11 mouse cellular contexts compared by ENCODE assay signal in genomic region chr3:105585734-105586159, GRCm38 (mm10).
DNase-seq lines count a peak whose midpoint lies in the region; ATAC-seq lines count a peak whose summit lies in the region.
"Had no signal": no experiment of that assay in that cellular context is flagged by ENCODE, and none has a peak within 500 bp of the region (broad histone marks: within the 10 kb centered on the region; RNA-seq: fewer than 3 reads in every experiment).

No protein-coding gene starts in this region.

- DNase-seq in kidney, postnatal 14 days = peak; percentile 17
- DNase-seq in kidney, postnatal 25 days = no peak
- peak; percentile 11 for DNase-seq in embryonic facial prominence, embryonic 10.5 days (ENCODE audit: low spot score)
- peak; percentile 66 for DNase-seq in forebrain, embryonic 14.5 days (ENCODE audit: low spot score)
- DNase-seq in midbrain, embryonic 11.5 days (ENCODE audit: low spot score, missing footprints) = no peak
- DNase-seq in spleen, postnatal 10 days (ENCODE audit: low spot score in 2 of 2) = no peak
- DNase-seq in spleen, adult 18-20 months = no peak
- no peak for DNase-seq in layer of hippocampus, adult 9-11 months

- H3K4me3 ChIP-seq in embryonic facial prominence, embryonic 10.5 days = no peak overlapping the region
- H3K4me3 ChIP-seq in forebrain, embryonic 14.5 days (ENCODE audit: low read depth, low read length) = no peak overlapping the region
- H3K4me3 ChIP-seq in midbrain, embryonic 11.5 days (ENCODE audit: low read depth, low read length) = no peak overlapping the region
- H3K4me3 ChIP-seq: liver, embryonic 12.5 days; megakaryocyte, embryonic 14.5 days had no signal

- H3K9ac ChIP-seq in forebrain, embryonic 14.5 days (ENCODE audit: low read length) = no peak overlapping the region
- H3K9ac ChIP-seq in midbrain, embryonic 11.5 days (ENCODE audit: low read length) = no peak overlapping the region
- H3K9ac ChIP-seq: liver, embryonic 12.5 days had no signal

- peak; percentile 63 for ATAC-seq in forebrain, embryonic 14.5 days
- peak; percentile 77 for ATAC-seq in midbrain, embryonic 11.5 days (ENCODE audit: low FRiP score)
- ATAC-seq: inflammation-experienced regulatory T-cells, adult 6 months; liver, embryonic 12.5 days had no signal

- 41% methylated on average over 4 of the region's 4 CpGs for WGBS in embryonic facial prominence, embryonic 10.5 days
- WGBS in forebrain, embryonic 14.5 days = 8% methylated on average over 4 of the region's 4 CpGs
- 31% methylated on average over 4 of the region's 4 CpGs for WGBS in midbrain, embryonic 11.5 days

- H3K27me3 ChIP-seq in embryonic facial prominence, embryonic 10.5 days (replicated peaks; ENCODE audit: low read depth, poor library complexity, severe bottlenecking) = no peaks in the 10 kb centered on the region
- H3K27me3 ChIP-seq in forebrain, embryonic 14.5 days (replicated peaks; ENCODE audit: control insufficient read depth, insufficient read depth, low read length) = no peaks in the 10 kb centered on the region
- no peaks in the 10 kb centered on the region for H3K27me3 ChIP-seq in midbrain, embryonic 11.5 days (ENCODE audit: control insufficient read depth, insufficient read depth, low read length)
- H3K27me3 ChIP-seq: liver, embryonic 12.5 days had no signal

- peak overlapping the region; percentile 54; the same call in 1 of the 2 replicates for H3K27ac ChIP-seq in embryonic facial prominence, embryonic 10.5 days (replicated peaks)
- no peak overlapping the region for H3K27ac ChIP-seq in forebrain, embryonic 14.5 days (ENCODE audit: low read depth, low read length)
- H3K27ac ChIP-seq in midbrain, embryonic 11.5 days (ENCODE audit: low read depth, low read length) = peak overlapping the region; percentile 30; the same call in 1 of the 2 replicates
- H3K27ac ChIP-seq: liver, embryonic 12.5 days had no signal

- H3K36me3 ChIP-seq in embryonic facial prominence, embryonic 10.5 days (replicated peaks) = no peaks in the 10 kb centered on the region
- H3K36me3 ChIP-seq in forebrain, embryonic 14.5 days (ENCODE audit: control insufficient read depth, insufficient read depth, low read length) = no peaks in the 10 kb centered on the region
- no peaks in the 10 kb centered on the region for H3K36me3 ChIP-seq in midbrain, embryonic 11.5 days (ENCODE audit: control insufficient read depth, insufficient read depth, low read length)
- H3K36me3 ChIP-seq: liver, embryonic 12.5 days had no signal

- H3K4me2 ChIP-seq in forebrain, embryonic 14.5 days (ENCODE audit: low read length) = no peak overlapping the region
- H3K4me2 ChIP-seq in midbrain, embryonic 11.5 days = no peak overlapping the region
- H3K4me2 ChIP-seq: liver, embryonic 12.5 days had no signal

- no peaks in the 10 kb centered on the region for H3K9me3 ChIP-seq in embryonic facial prominence, embryonic 10.5 days
- no peaks in the 10 kb centered on the region for H3K9me3 ChIP-seq in forebrain, embryonic 14.5 days (replicated peaks; ENCODE audit: control insufficient read depth, low read length)
- H3K9me3 ChIP-seq in midbrain, embryonic 11.5 days (ENCODE audit: control insufficient read depth, low read length) = no peaks in the 10 kb centered on the region
- H3K9me3 ChIP-seq: liver, embryonic 12.5 days; megakaryocyte, embryonic 14.5 days had no signal

- H3K4me1 ChIP-seq in embryonic facial prominence, embryonic 10.5 days = peaks cover 13% of the 10 kb centered on the region
- peaks cover 20% of the 10 kb centered on the region for H3K4me1 ChIP-seq in forebrain, embryonic 14.5 days (ENCODE audit: control insufficient read depth, insufficient read depth, low read length)
- peaks cover 10% of the 10 kb centered on the region for H3K4me1 ChIP-seq in midbrain, embryonic 11.5 days (ENCODE audit: control insufficient read depth, insufficient read depth, low read length)
- H3K4me1 ChIP-seq: liver, embryonic 12.5 days; megakaryocyte, embryonic 14.5 days had no signal

Comparison
In these comparisons a context has a peak if more than half of its experiments do, and no peak if none do; other contexts are left out.
1. DNase-seq: peak in kidney, postnatal 14 days (single experiment), embryonic facial prominence, embryonic 10.5 days (single experiment) and forebrain, embryonic 14.5 days (single experiment); none in kidney, postnatal 25 days (0 of 2), midbrain, embryonic 11.5 days (single experiment), spleen, postnatal 10 days (0 of 2), spleen, adult 18-20 months (0 of 2) and layer of hippocampus, adult 9-11 months (single experiment).